Mouse (Mus musculus): Measurements from ENCODE around the gene Ccdc62. TPM values are rescaled to one million over a fixed set of nuclear protein-coding genes. Genes with fewer than 3 reads are reported as not detected.

Gene Ccdc62
- polyA plus RNA-seq, 1 experiment, result 11.5 TPM

DNA sequence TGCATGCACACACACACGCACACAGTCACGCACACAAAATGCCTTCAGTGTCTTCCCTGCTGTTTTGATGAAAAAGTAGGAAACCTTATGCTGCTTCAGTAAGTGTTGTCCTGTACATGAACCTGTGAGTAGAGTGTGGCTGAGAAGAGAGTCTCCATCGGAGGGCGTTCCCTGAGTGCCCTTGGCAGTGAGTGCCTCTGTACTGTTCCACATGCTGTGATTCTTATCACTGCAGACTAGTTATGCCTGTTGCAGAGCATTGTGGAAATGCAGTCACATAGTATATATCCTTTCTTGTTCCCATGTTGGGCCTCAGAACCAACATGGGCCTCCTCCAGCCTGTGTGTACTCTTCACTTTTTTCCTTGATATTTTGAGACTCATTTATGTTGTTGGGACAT lies 33.7 kb downstream of the Ccdc62 start:
- H3K4me1 ChIP-seq (ENCODE audit: control insufficient read depth, insufficient read depth, insufficient read length, low read length), result no peaks in the 10 kb centered on the region
- no peak overlapping the region for H3K27ac ChIP-seq (replicated peaks; ENCODE audit: low read depth, low read length)
- no peak overlapping the region for H3K4me3 ChIP-seq (ENCODE audit: insufficient read depth, low read depth, low read length)

DNA sequence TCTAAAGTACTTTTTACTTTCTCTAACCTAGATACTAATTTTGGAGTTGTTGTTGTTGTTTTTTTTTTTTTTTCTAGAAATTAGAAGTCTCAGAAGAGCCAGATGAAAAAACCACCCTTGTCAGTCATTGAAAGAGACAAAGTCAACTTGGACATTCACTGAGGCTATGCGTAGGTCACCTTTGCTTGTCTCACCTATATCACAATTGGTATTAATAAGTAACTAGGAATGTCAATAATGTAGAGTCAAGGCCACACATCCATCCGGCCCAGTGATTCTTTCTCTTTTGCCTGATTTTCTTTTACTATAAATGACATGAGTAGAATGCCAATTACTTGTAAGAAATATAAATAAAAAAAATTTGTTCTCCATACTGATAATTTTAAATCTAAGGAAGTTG lies 36.3 kb downstream of the Ccdc62 start:
- H3K4me1 ChIP-seq (ENCODE audit: control insufficient read depth, insufficient read depth, insufficient read length, low read length), result no peaks in the 10 kb centered on the region
- no peak overlapping the region for H3K27ac ChIP-seq (replicated peaks; ENCODE audit: low read depth, low read length)
- H3K4me3 ChIP-seq (ENCODE audit: insufficient read depth, low read depth, low read length), result no peak overlapping the region

DNA sequence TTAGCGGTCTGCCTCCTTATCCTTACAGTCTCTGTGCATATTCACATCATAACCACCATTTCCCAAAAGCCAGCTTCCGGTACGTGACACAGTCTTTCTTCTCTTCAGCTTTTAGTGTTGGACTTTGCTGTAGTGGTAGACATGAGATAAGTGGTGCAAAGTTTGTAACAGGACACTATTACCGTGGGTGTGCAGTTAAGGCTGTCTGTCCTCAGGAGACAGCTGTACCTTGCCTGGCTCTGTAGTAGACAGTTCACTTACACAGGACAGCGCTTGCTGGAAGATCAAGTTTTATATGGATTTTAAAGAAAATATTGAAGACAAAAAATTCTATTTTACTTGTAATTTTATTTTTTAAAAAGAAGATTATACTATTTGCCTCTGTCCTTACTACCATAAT lies 38.0 kb downstream of the Ccdc62 start:
- no peaks in the 10 kb centered on the region for H3K4me1 ChIP-seq (ENCODE audit: control insufficient read depth, insufficient read depth, insufficient read length, low read length)
- H3K4me3 ChIP-seq (ENCODE audit: insufficient read depth, low read depth, low read length), result no peak overlapping the region
- H3K27ac ChIP-seq (replicated peaks; ENCODE audit: low read depth, low read length), result no peak overlapping the region

DNA sequence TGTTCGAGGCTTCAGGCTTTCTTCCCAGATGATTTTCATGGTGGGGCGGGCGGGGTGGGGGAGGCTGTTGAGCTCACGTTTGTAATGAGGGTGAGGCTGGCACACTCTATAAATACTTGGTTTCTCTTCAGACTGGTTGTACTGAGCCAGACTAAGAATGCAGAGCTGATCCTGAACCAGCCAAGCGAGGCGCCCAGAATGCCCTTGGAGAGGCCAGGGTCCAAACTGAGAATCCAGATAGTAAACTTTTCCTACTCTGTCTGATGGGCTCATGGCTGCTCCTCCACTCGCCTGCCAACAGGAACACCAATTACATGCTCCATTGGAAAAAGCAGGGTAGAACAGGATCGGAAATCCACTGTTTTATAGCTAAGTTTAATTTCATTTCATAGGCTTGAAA lies 38.7 kb downstream of the Ccdc62 start:
- H3K4me3 ChIP-seq (ENCODE audit: insufficient read depth, low read depth, low read length), result no peak overlapping the region
- H3K4me1 ChIP-seq (ENCODE audit: control insufficient read depth, insufficient read depth, insufficient read length, low read length), result no peaks in the 10 kb centered on the region
- H3K27ac ChIP-seq (replicated peaks; ENCODE audit: low read depth, low read length), result no peak overlapping the region

DNA sequence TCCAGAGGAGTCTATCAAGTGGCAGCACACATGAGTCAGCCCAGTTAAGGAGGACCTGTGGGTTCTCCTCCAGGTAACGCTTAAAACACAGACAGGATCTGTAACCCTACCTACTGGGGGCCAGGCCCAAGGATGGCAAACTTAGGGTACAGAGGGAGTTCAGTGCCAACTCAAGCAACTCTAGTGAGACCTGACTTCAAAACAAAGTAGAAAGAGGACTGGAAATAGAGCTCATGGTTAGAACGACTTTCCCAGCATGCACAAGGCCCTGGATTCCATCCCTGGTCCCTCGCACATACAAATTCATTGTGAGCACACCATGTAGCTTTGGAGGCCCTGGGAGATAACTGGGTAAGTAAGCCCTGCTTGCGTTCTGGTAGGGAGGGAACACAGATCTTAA lies 40.1 kb downstream of the Ccdc62 start:
- Histone ChIP-seq H3K4me3 (ENCODE audit: insufficient read depth, low read depth, low read length) (no peak overlapping the region), H3K27ac (replicated peaks; ENCODE audit: low read depth, low read length) (no peak overlapping the region), H3K4me1 (ENCODE audit: control insufficient read depth, insufficient read depth, insufficient read length, low read length) (peaks cover 5% of the 10 kb centered on the region)

DNA sequence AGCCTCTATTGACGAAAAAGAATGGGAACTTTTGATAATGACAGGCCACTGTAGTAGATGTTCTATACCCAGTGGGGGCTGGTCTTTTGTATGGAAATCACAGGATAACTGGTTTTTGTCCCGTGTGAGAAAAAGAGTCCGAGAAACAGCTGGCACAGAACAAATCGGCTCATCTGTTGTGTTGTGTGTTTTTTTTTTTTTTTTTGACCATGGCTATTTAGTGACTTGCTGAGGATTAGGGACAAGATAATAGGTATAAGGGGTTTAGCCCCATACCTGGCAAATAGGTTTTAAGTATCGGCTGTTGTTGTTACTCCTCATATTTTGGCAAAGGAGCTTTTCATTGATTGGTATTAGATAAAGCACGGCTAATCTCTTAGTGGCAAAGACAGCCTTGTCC lies 42.0 kb downstream of the Ccdc62 start:
- Histone ChIP-seq H3K4me3 (ENCODE audit: insufficient read depth, low read depth, low read length) (no peak overlapping the region), H3K27ac (replicated peaks; ENCODE audit: low read depth, low read length) (no peak overlapping the region), H3K4me1 (ENCODE audit: control insufficient read depth, insufficient read depth, insufficient read length, low read length) (peaks cover 9% of the 10 kb centered on the region)

DNA sequence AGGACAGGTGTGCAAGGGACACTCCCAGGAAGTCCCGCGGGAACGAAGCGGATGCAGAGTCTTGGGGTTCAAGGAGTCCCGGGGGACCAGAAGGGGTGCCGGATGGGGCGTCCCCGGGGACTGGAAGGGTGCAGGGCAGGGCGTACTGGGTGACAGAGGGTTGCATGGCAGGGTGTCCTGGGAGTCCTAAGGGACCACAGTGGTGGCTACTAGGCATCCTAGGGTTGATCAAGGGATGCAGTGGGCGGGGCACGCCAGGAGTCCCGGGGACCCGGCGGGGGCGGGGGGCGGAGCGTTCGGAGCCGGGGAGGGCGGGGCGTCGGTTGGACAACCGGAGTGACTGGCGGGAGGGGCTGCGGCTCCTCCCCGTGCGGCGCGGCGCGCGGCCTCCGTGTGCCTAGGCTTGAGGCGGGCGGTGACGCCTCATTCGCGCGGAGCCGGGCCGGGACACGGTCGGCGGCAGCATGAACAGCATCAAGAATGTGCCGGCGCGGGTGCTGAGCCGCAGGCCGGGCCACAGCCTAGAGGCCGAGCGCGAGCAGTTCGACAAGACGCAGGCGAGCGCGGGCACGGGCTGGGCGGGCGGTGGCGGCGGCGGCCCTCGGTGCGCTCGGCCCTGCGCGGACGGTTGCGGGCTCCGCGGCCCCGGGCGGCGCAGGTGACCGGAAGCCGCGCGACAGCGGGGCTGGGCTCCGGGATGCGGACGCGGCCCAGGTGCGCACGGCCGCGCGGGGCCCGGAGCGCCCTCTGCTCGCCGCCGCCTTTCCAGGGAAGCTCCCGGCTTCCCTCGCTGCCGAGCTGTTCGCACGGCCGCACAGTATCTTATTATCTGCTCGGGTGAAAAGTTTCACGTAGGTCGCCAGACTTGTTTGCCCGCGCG lies 43.1 kb downstream of the Ccdc62 start, which contains the start of gene Hip1r:
Gene Hip1r (plus strand): TSS at position 330 of the 880 bp plus-strand sequence.
- no peak within 1 kb of the TSS; the same call in 1 of the 2 replicates for H3K27ac ChIP-seq (replicated peaks; ENCODE audit: low read depth, low read length)

DNA sequence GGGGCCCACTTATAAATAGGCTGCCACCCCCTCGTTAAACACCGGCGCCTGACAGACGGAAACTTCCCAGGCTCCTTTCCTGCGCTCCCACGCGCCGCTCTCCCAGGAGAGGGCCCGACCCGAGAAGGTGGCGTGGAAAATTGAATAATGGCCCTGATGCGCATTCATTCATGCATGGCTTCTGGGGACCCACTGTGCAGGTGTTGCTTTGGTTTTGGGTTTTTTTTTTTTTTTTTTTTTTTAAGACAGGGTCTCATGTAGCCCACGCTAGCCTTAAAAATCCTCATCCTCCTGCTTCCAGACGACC lies 43.7 kb downstream of the Ccdc62 start:
- Histone ChIP-seq H3K4me1 (ENCODE audit: control insufficient read depth, insufficient read depth, insufficient read length, low read length) (peaks cover 22% of the 10 kb centered on the region), H3K4me3 (ENCODE audit: insufficient read depth, low read depth, low read length) (peak overlapping the region; percentile 70), H3K27ac (replicated peaks; ENCODE audit: low read depth, low read length) (no peak overlapping the region; the same call in 1 of the 2 replicates)

More for the DNA sequence above, 43.1 kb downstream of the Ccdc62 start, which contains the start of gene Hip1r:
- H3K4me3 ChIP-seq (ENCODE audit: insufficient read depth, low read depth, low read length), result peak within 1 kb of the TSS; percentile 70
- peaks cover 18% of the 10 kb centered on the region for H3K4me1 ChIP-seq (ENCODE audit: control insufficient read depth, insufficient read depth, insufficient read length, low read length)

DNA sequence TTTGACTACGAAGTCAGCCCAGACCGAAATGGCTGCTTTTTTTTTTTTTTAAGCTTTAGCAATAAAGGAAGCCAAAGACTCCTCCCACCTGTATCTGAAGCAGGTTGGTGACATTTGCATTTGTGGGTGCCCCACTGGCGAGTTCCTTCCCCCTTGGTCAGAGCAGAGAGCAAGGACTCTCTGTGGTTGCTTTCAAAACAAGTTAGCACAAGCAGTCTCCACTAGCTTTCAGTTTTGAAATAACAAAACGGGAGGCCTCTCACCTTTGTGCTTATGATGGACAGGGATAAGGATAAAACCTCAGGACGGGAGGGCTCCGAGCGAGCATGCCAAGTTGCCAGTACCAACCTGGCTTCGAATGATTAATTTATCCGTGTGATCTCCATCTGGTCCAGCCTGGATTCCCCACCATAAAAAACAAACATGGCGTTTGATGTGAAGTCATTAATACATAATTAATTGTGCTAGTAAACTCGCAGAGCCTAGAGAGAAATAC lies 44.2 kb downstream of the Ccdc62 start:
- H3K4me1 ChIP-seq (ENCODE audit: control insufficient read depth, insufficient read depth, insufficient read length, low read length), result peaks cover 26% of the 10 kb centered on the region
- H3K4me3 ChIP-seq (ENCODE audit: insufficient read depth, low read depth, low read length), result peak overlapping the region; percentile 42
- H3K27ac ChIP-seq (replicated peaks; ENCODE audit: low read depth, low read length), result peak overlapping the region; percentile 13; the same call in 1 of the 2 replicates

DNA sequence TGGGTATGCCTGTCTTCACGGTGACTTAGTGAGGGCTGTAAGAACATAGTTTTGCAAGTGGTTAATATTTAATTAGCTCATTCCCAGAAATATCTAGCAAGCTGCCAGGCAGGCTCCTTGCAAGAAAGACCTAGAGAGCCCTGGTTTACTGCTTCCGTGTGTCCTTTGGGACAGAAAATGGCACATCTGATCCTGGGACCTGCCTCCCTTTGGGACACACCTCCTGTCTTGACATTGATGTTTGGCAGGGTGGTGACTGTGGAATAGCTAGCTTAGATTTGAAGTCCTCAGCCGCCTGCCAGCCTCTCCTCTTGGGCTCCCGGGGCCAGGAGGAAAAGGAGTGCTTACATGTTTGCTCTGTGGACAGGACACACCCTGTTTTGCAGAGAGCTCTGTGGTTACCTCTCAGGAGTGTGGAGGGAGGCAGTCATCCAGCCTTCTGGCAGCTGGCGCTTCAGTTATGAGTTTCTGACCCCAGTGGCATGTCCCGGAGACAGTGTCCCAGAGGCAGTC lies 45.2 kb downstream of the Ccdc62 start:
- Histone ChIP-seq H3K4me3 (ENCODE audit: insufficient read depth, low read depth, low read length) (no peak overlapping the region), H3K4me1 (ENCODE audit: control insufficient read depth, insufficient read depth, insufficient read length, low read length) (peaks cover 35% of the 10 kb centered on the region), H3K27ac (replicated peaks; ENCODE audit: low read depth, low read length) (no peak overlapping the region)

DNA sequence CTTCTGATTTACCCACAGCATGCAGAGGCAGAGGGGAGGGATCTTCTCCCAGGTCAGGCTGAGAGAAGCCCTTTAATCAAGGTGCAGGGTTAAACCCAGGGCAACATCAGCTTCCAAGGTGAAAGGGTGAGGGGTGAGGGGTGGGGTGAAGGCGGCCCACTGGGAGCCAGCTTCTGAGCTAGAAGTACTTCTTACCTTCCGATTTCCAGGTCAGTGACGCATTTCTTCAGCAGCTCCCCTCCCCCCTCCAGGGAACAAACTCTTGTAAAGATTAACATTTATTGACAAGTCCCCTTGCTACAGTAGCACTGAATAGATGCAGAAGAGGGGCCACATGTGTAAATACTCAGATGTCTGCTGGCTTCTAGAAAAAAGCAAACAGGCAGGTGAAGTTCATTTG lies 46.8 kb downstream of the Ccdc62 start:
- Histone ChIP-seq H3K27ac (replicated peaks; ENCODE audit: low read depth, low read length) (no peak overlapping the region), H3K4me3 (ENCODE audit: insufficient read depth, low read depth, low read length) (no peak overlapping the region), H3K4me1 (ENCODE audit: control insufficient read depth, insufficient read depth, insufficient read length, low read length) (peaks cover 40% of the 10 kb centered on the region)

DNA sequence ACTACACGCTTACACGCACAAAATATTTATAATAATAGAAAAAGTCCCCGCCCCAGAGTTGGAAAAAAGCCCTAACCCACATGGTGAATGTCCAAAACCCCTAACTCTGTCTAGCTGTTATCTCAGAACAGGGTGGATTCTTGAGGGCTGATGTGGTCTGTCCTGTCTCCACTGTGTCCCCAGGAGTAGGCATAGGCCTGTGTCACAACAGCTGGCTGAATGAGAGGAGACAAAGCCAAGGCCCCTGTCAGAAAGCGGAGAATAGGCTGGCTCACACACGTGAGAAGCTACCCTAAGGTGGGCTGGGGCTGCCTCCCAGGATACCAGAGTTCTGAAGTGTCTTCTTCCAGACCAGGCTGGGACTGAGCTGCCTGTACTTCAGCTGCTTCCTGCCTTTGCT lies 47.7 kb downstream of the Ccdc62 start:
- Histone ChIP-seq H3K4me3 (ENCODE audit: insufficient read depth, low read depth, low read length) (no peak overlapping the region), H3K4me1 (ENCODE audit: control insufficient read depth, insufficient read depth, insufficient read length, low read length) (peaks cover 40% of the 10 kb centered on the region), H3K27ac (replicated peaks; ENCODE audit: low read depth, low read length) (peak overlapping the region; percentile 46)

DNA sequence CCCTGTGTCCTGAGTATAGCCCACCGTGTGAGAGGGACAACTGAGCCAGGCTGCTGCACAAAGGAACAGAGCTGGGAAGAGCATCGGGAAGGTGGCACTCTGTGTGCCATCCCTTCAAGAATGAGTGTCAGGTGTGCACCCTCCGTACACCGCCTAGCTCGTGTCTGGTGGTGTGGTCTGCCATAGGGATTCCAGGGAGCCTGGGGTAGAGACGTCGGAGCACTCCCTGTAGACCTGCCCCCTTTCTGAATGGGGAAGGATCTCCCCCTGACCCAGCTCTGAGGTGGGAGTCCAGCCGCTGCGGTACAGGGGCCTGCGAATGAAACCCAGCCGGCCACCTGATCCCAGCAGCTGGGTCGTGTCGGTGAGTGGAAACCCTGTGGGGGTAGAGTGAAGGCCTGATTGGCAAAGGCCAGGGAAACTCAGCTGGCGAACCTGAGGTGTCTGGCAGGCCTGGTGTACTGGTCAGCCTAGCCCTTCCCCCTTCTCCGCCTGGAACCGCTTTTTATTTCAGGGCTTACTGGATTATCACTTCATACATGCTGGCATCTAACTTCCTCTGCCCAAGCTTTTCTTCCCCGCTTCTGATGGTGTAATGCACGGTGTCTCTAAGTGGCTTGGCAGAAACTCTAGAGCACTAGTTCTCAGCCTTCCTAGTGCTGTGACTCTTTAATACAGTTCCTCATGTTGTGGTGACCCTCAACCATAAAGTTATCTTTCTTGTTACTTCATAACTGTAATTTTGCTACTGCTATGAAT lies 48.9 kb downstream of the Ccdc62 start:
- peaks cover 40% of the 10 kb centered on the region for H3K4me1 ChIP-seq (ENCODE audit: control insufficient read depth, insufficient read depth, insufficient read length, low read length)

DNA sequence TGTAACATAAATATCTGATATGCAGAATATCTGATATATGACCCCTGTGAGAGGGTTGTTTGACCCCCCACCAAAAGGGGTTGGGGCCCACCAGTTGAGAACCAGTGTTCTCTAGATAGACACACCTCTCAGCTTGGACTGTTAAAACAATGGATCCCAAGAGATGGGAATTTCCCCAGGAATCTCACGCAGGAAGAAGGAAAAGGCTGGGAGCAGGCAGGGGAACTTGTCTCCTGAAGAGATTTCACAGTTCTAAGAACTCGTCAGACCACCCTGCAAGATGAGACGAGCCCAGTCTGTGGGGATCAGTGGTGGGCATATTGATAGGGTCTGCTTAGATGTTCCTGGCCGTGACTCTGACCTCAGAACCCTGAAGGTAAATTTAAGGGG lies 49.5 kb downstream of the Ccdc62 start:
- Histone ChIP-seq H3K4me3 (ENCODE audit: insufficient read depth, low read depth, low read length) (peak overlapping the region; percentile 19; the same call in 1 of the 2 replicates), H3K4me1 (ENCODE audit: control insufficient read depth, insufficient read depth, insufficient read length, low read length) (peaks cover 43% of the 10 kb centered on the region), H3K27ac (replicated peaks; ENCODE audit: low read depth, low read length) (peak overlapping the region; percentile 93)

More for the DNA sequence above, 48.9 kb downstream of the Ccdc62 start:
- Histone ChIP-seq H3K27ac (replicated peaks; ENCODE audit: low read depth, low read length) (peak overlapping the region; percentile 93), H3K4me3 (ENCODE audit: insufficient read depth, low read depth, low read length) (no peak overlapping the region)

DNA sequence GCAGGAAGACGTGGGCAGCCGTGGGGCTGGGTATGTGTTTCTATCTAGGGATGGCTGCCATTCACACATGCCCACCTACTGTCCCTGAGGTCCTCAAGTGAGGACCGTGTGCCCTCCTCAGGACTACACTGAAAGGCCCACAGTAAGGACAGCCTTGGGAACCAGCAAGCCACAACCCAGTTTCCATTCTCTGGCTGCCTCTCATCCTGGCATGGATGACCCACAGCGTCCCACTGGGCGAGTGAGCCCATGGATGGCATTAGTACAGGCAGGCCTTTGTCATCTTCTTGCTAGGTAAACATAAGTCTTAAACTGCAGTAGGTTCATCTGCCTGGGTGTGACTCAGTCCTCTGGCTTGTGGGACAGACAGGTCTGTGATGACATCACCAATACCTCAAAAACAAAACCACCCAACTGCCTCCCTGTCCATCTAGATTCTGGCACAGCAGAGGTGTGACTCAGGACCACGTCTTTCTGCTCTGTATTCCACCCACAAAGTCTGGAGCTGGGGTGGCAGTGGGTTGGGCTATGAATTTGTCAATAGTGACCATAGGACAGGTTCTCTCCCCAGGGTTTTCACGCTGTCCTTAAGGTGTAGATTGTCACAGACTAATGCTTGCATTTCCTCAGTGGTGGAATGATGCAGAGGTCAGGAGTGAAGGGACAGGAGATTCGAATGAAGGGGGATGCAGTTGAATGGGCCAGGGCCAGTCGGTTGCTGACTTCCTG lies 50.2 kb downstream of the Ccdc62 start:
- H3K4me3 ChIP-seq (ENCODE audit: insufficient read depth, low read depth, low read length), result peak overlapping the region; percentile 19; the same call in 1 of the 2 replicates
- peaks cover 37% of the 10 kb centered on the region for H3K4me1 ChIP-seq (ENCODE audit: control insufficient read depth, insufficient read depth, insufficient read length, low read length)
- peak overlapping the region; percentile 93 for H3K27ac ChIP-seq (replicated peaks; ENCODE audit: low read depth, low read length)

Data from brown adipose tissue, adult 24 weeks (tissue).